Mouse (Mus musculus) layer of hippocampus, postnatal 36 days (tissue): Measurements from ENCODE around the gene Vmn2r80. TPM values are rescaled to one million over a fixed set of nuclear protein-coding genes. Genes with fewer than 3 reads are reported as not detected.
"Not testable (repeated sequence)": the region's sequence is repeated elsewhere in the genome, so short reads cannot be mapped to it uniquely, and the experiment has no call there.

Experiments
- DNase-seq, 2 experiments: peaks; one replicate each; pipeline ENCODE4 v3.0.0; 2022
- total RNA-seq, 2 experiments: library from RNA; stranded (reverse); gene quantifications; 2 replicates each; pipeline ENCODE4 v1.2.3; 2021

The Vmn2r80 gene
- not detected for total RNA-seq

- not testable (repeated sequence) for DNase-seq
Measured at GRCm38 (mm10) chr10:79148469-79148868, at the start of gene Vmn2r80. Gene Vmn2r80, plus strand, starts transcription at chr10:79148769.

- DNase-seq: no peak
Measured at GRCm38 (mm10) chr10:79106325-79107282, 42.0 kb upstream of the Vmn2r80 start.

DNA sequence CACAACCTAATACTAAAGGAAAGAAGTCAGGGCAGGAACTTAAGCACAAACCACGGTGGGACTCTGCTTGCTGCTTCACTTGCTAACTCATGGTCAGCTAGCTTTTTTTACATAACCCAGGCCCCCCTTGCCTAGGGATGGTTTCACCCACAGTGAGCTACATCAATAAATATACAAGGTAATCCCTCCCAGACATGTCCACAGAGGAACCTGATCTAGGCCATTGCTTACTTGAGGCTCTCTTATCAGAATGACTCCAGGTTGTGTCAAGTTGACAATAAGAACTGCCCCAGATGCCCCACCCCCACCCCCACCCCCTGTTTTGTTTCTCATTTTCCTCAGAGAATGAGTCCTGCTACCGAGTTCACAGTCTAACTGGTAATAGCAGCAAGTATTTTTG, 41.0 kb upstream of the Vmn2r80 start:
- DNase-seq: no peak

GRCm38 (mm10) chr10:79109156-79109555, 39.4 kb upstream of the Vmn2r80 start:
- no peak for DNase-seq

DNA sequence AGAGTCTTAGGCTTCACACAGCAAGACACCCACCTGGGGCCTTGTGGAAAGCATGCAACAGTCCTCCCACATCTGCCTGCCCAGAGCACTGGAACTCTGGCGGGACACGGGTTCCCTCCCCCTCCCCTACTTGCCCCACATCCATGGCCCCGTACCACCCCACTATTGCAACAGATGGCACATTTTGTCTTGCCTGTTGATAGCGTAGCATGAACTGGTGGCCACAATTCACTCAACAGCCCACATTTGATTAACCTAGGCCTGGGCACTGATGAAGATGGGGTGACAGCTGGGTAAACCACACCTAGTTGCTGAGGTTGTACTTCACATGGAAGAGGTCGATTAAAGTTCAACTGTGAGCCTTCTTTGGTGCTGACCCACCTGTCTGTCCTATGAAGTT, 38.1 kb upstream of the Vmn2r80 start:
- DNase-seq: no peak

DNA sequence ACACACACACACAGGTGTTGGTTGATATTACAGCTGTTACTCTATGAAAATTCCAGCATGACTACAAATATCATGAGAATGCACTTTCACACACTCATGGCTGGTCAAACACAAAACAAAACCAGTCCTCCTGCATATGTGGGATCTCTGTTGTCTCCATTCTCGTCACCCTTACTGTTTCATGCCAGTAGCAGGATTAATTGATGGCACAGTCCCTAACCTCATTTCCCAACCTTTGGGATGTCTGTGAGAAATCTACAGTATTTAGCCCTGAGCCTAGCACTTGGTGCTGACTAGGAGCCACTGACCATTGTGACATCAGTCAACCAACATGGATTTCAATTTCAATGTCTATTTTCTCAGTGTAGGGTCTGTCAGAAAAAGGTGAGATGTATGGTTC, 33.5 kb upstream of the Vmn2r80 start:
- DNase-seq: no peak

DNA sequence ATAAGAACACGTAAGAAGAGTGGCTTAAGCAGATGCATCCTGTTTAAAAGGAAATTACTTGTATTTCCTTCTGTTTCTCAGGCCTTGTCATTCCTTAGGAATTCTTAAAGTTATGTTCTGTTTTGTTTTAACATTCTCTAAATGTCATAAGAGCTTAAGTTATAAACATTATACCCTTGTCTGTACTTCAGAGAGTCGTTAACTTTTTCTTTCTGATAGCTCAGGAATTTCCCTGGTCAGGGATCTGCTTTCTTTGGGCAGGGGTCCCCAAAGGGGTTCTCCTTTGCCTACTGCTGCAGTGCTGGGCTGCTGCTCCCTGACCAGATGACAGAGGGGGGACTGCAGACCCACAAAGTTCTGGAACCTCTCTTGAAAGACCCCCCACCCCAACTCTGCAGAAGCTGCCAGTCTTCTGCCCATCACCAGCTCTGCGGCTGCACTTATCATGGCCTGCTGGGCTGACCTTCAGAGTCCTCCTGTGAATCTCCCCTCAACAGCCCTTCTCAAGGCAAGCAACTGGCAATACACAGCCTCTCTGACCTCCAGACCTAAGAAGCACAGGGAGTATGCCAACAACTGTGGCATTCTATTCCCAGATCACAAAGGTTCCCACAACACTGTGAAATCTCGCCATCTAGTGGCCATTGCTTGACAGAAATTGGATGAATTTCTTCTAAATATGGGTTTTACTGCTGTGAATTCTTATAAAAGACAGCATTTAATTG, 32.3 kb upstream of the Vmn2r80 start:
- peak; percentile 7 to 23 for DNase-seq

DNA sequence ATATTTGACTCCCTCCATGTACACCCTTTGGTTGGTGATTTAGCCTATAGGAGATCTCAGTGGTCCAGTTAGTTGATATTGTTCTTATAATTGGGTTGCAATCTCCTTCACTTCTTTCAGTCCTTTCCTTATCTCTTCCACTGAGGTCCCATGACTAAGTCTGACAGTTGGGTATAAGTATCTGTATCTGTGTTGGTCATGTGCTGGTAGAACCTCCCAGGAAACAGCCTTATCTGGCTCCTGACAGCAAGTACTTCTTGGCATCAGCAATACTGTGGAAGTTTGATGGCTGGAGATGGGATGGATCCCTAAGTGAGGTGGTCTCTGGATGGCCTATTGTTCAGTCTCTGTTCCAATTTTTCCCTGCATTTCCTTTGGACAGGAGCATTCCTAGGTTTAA, 3.0 kb downstream of the Vmn2r80 start:
- no peak for DNase-seq

GRCm38 (mm10) chr10:79199973-79200372, 51.4 kb downstream of the Vmn2r80 start:
- DNase-seq: not testable (repeated sequence)

GRCm38 (mm10) chr10:79220432-79220831, 71.9 kb downstream of the Vmn2r80 start:
- DNase-seq: no peak

- no peak for DNase-seq
Measured at GRCm38 (mm10) chr10:79221606-79222005, 73.0 kb downstream of the Vmn2r80 start.

- DNase-seq: no peak
Measured at GRCm38 (mm10) chr10:79222214-79222613, 73.6 kb downstream of the Vmn2r80 start.

Other genes starting within 250 kb of the Vmn2r80 start
- not detected for gene Olfr1354, start 235.6 kb upstream of the Vmn2r80 start, total RNA-seq
- gene Olfr8, start 198.1 kb upstream of the Vmn2r80 start, total RNA-seq: not detected
- not detected for gene Olfr1353, start 185.5 kb upstream of the Vmn2r80 start, total RNA-seq
- not detected for gene Olfr1352, start 167.7 kb upstream of the Vmn2r80 start, total RNA-seq
- not detected for gene Olfr1351, start 136.3 kb upstream of the Vmn2r80 start, total RNA-seq
- gene Olfr57, start 120.0 kb upstream of the Vmn2r80 start, total RNA-seq: not detected
- gene 2610008E11Rik, start 51.2 kb upstream of the Vmn2r80 start, total RNA-seq: 10 to 100 TPM; 24.3 to 26.7 TPM
- not detected for gene Vmn2r81, start 98.9 kb downstream of the Vmn2r80 start, total RNA-seq
- gene Vmn2r82, start 207.8 kb downstream of the Vmn2r80 start, total RNA-seq: not detected